Mouse (Mus musculus) adrenal gland (tissue): ENCODE results near the gene Naa11.

ENCODE experiments used
- intact Hi-C: fragments of 180-260 bp; cut with DNase I; formaldehyde crosslinking; loops from one replicate; pipeline ENCODE4 v1.15.1; 2025
- long read RNA-seq, 2 experiments: library from polyadenylated mRNA; unstranded; transcript quantifications; one replicate each; pipeline ENCODE4 v2.0.0; 2020; ENCODE audit warnings: borderline replicate concordance in 1 of 2; ENCODE audit not compliant: insufficient replicate concordance in 1 of 2

The Naa11 gene
- long read RNA-seq, experiment 1, result 0 reads
- long read RNA-seq, experiment 2, result 0 reads

GRCm38 (mm10) chr5:97392160-97392559 is at the start of gene Naa11:
TSS of gene Naa11 (minus strand) at chr5:97392379.
- intact Hi-C loops, result no loop called here

GRCm38 (mm10) chr5:97432512-97432911 is 40.3 kb upstream of the Naa11 start:
- intact Hi-C loops, result no loop called here

GRCm38 (mm10) chr5:97429976-97430375 is 37.8 kb upstream of the Naa11 start:
- intact Hi-C loops, result no loop called here

GRCm38 (mm10) chr5:97421669-97422068 is 29.5 kb upstream of the Naa11 start:
- intact Hi-C loops, result no loop called here

- intact Hi-C loops, result no loop called here
These were observed 25.0 kb upstream of the Naa11 start for GRCm38 (mm10) chr5:97417185-97417584.

GRCm38 (mm10) chr5:97415837-97416236 is 23.7 kb upstream of the Naa11 start:
- intact Hi-C loops, result no loop called here

- intact Hi-C loops, result no loop called here
These were observed 21.5 kb upstream of the Naa11 start for GRCm38 (mm10) chr5:97413716-97414115.

GRCm38 (mm10) chr5:97410190-97410589 is 18.0 kb upstream of the Naa11 start:
- intact Hi-C loops, result no loop called here

GRCm38 (mm10) chr5:97409234-97409704 is 17.1 kb upstream of the Naa11 start:
- intact Hi-C loops, result no loop called here

GRCm38 (mm10) chr5:97401042-97401441 is 8.9 kb upstream of the Naa11 start:
- intact Hi-C loops, result no loop called here

GRCm38 (mm10) chr5:97397585-97397984 is 5.4 kb upstream of the Naa11 start:
- intact Hi-C loops, result no loop called here

- intact Hi-C loops, result no loop called here
These were observed 4.6 kb downstream of the Naa11 start for GRCm38 (mm10) chr5:97387622-97388021.

GRCm38 (mm10) chr5:97384399-97384798 is 7.8 kb downstream of the Naa11 start:
- intact Hi-C loops, result no loop called here

GRCm38 (mm10) chr5:97382548-97383222 is 9.5 kb downstream of the Naa11 start:
- intact Hi-C loops, result no loop called here

GRCm38 (mm10) chr5:97379976-97380375 is 12.2 kb downstream of the Naa11 start:
- intact Hi-C loops, result no loop called here

- intact Hi-C loops, result no loop called here
These were observed 27.4 kb downstream of the Naa11 start for GRCm38 (mm10) chr5:97364781-97365180.

GRCm38 (mm10) chr5:97364252-97364651 is 27.9 kb downstream of the Naa11 start:
- intact Hi-C loops, result no loop called here

- intact Hi-C loops, result no loop called here
These were observed 29.6 kb downstream of the Naa11 start for GRCm38 (mm10) chr5:97362539-97362938.

GRCm38 (mm10) chr5:97359104-97359503 is 33.1 kb downstream of the Naa11 start:
- intact Hi-C loops, result no loop called here

GRCm38 (mm10) chr5:97356135-97356534 is 36.0 kb downstream of the Naa11 start:
- intact Hi-C loops, result no loop called here

GRCm38 (mm10) chr5:97355152-97355551 is 37.0 kb downstream of the Naa11 start:
- intact Hi-C loops, result no loop called here

GRCm38 (mm10) chr5:97348760-97349159 is 43.4 kb downstream of the Naa11 start:
- intact Hi-C loops, result no loop called here

GRCm38 (mm10) chr5:97348310-97348709 is 43.9 kb downstream of the Naa11 start:
- intact Hi-C loops, result no loop called here
